Mouse (Mus musculus) layer of hippocampus, adult 2 months (tissue): Measurements from ENCODE around the gene Abr. TPM values are rescaled to one million over a fixed set of nuclear protein-coding genes. Genes with fewer than 3 reads are reported as not detected.

Experiments
- DNase-seq, 2 experiments: peaks; one replicate each; pipeline ENCODE4 v3.0.0; 2022; ENCODE audit warnings: low spot score in 2 of 2
- H3K27ac ChIP-seq: fragments of 200-600 bp; 2 replicates; pipeline ENCODE4 v1.8.1; 2022
- H3K4me3 ChIP-seq: fragments of 200-600 bp; 2 replicates; pipeline ENCODE4 v1.8.1; 2022; ENCODE audit warnings: mild to moderate bottlenecking
- CTCF ChIP-seq: fragments of 200-600 bp; conservative IDR thresholded peaks from 2 replicates; pipeline ENCODE4 v1.8.1; 2022; ENCODE audit warnings: antibody characterized with exemption, mild to moderate bottlenecking, moderate library complexity
- total RNA-seq, 2 experiments: library from RNA; stranded (reverse); gene quantifications; 2 replicates each; pipeline ENCODE4 v1.2.3; 2021

Abr gene
- total RNA-seq, 2 experiments from 2014 or later, result 528 to 537 TPM

DNA sequence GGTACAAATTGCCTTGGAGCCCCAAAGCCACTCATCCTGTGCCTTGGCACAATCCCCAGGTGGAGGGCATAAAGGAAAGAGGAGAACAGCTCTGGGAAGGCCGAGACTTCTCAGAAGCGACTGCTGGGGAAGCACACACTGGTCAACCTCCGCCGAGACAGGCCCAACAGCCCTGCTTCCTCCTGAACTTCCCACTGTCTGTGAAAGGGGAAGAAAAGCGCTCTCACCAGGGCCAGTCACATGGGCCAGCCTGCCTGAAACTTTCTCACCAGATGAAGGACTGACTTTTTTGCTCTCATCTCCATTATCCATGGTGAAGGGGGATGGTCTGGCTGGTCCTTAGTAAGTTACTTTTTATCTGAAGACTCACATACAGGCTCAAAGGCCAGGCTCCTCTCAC is 139.9 kb downstream of the Abr start:
- no peak for TF ChIP-seq CTCF
- H3K27ac ChIP-seq, result peak overlapping the region; percentile 52
- DNase-seq, result no peak
- H3K4me3 ChIP-seq, result no peak overlapping the region

DNA sequence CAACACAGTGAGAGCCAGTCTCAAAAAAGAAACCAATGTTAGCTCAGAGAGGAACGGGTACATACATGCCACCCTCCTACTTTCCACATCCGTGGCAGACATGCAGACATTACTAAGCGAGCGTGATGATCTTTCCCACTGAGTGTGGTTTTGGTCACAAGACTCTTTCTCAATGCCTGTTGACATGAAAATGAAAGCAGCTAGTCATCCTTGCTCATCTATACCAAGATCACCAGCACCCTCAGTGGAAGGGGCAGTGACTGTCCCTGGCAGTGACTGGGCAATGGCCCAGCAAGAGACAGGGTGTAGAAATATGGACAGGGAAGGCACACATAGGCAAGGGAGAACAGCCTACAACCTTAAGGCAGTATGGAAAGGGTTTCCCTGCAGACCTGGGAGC is 142.4 kb downstream of the Abr start:
- no peak for TF ChIP-seq CTCF

DNA sequence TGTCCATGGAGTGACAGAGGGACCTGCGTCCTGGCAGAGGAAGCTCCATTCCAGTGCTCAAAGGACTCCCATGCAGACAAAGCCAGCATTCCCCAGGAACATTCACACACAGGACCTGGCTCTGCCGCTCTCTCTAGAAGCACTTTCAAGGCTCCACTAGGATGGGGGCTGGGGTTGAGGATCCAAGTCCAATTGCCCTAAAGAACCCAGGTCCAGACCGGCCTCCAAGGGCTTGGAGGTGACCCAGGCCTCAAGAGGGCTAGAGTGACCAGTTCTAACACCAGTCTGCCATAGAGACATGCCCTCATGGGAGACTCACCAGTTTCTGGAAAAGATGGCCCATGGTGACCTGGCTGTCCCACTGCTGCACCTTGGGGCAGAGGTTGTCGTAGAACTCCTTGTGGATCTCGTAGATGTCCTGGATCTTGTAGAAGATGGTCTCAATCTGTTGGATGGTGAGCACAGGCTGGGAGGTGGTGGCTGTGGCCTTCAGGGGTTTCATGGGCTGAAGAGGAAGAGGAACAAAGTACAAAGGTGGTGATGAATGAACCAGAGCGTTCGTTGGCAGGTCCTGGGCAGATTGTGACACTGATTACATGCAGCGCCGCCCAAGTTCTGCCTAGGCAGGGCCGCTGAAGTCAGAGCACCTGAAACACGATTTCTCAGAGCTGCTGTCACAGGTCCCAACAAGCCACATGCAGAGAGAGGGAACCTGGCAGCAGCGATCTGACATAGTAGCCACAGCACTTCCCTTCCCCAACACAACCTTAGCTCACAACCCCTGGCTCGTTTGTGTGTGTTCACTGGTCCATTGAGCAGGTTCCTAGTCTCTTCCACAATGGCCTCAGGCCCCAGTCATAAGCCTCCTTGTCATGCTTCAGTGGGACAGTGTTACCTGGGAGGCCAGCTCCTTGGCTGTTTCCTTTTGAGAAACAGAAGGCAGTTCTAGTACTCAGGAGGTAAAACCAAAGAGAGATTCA is 143.1 kb downstream of the Abr start:
- no peak for DNase-seq
- H3K27ac ChIP-seq, result peak overlapping the region; percentile 14; the same call in 1 of the 2 replicates
- no peak for TF ChIP-seq CTCF
- no peak overlapping the region for H3K4me3 ChIP-seq

More for the DNA sequence above, 142.4 kb downstream of the Abr start:
- DNase-seq, result no peak
- H3K4me3 ChIP-seq, result no peak overlapping the region
- peak overlapping the region; percentile 9; the same call in 1 of the 2 replicates for H3K27ac ChIP-seq

DNA sequence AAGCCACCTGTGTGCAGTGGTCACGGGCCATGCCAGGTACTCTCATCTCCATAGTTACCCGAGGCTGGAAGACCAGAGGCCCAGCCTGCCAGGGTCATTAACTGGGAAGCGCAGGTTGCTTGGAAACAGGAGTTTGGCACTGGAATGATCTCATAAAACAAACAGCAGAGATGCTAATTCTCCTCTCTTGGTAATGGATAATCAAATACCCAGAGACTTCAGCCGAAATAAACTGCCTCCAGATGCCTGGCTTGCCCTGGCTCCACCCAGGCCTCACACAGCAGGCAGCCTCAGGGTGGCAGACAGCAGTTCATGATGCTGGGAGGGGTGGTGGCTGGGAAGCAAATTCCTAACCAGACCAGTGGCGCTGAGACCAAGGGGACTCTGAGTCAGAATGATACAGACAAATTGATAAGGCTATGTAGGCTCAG is 145.0 kb downstream of the Abr start:
- peak overlapping the region; percentile 55 for H3K27ac ChIP-seq
- DNase-seq, result no peak
- no peak overlapping the region for H3K4me3 ChIP-seq
- no peak for TF ChIP-seq CTCF

DNA sequence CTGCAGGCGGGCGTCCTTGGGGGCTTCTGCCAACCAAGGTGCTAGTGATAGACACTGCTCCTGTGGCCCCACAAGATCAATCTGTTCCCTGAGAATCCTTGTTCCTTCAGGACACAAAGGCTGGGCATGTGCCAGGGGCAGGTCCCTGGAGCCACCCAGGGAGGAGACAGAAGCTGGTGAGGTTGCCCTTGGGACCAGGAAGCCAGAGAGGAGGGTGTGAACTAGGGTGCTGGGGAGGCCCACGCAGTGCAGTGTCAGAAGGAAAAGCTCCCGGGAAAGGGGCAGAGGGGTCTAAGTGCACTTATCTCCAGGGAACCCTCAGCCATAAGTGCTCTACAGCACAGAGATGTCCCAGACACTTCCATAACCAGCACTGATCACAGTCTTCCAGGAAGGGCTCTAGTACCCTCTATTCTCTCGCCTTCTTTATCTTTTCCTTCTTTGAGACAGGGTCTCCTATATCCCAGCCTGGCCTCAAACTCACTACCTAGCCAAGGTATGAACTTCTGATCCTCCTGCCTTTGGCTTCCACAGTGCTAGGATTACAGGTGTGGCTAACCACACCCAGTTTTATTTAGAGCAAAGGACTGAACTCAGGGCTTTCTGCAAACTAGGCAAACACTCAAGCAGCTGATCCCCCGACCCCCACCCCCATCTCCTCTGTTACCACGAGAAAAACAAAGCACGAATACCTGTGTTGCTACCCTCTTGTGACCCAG is 145.6 kb downstream of the Abr start:
- TF ChIP-seq CTCF, result no peak
- Histone ChIP-seq H3K27ac (peak overlapping the region; percentile 55; the same call in 1 of the 2 replicates), H3K4me3 (no peak overlapping the region)
- DNase-seq, result no peak

DNA sequence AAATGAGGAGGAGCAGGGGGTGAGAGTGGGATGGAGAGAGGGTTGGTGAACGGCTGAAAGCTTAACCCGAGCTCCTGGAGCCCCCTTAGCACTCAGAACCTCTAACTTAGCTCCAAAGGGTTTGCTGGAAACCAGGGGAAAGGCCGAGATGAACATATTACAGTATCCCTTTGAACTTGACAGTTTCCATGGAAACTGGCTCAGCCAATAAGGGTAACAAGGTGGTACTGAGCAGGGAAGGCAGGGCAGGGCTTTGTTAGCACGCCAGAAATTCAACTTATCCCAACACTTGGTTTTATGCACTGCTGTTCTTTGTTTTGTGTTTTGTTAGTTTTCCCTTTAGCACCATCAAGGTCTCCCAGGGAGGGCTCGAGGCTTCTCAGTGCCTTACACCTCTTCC is 149.5 kb downstream of the Abr start:
- Histone ChIP-seq H3K4me3 (no peak overlapping the region), H3K27ac (peak overlapping the region; percentile 23; the same call in 1 of the 2 replicates)
- no peak for TF ChIP-seq CTCF
- DNase-seq, result no peak

DNA sequence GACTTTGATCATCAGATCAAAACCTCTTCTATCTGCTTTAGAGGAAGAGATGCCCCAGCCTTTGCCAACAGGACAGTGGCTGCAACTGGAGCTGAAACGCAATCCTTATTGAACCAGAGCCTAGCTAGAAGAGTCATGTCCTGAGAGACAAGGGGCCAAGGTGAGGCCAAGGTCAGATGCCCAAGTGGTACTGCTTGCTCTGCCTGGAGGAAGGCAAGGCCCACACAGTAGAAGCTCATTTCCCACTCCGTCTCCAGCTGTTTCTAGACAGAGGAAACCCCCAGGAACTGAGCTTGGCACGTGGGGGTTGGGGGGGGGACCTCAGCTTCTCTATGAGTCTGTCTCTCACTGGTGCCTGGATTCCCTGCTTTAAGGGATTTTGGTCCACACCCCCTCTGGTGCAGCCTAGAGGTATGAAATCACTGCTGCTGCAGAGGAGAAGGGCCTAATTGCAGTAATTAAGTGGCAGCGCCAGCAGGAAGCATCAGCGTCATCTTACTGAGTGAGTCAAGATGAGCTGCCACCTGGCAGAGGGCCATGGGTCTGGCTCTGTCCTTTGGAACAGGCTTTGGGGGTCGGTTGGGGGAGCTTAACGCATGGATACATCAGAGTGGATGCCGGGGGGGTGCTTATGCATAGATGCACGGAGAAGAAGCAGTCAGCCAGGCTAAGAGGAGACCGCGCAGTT is 152.7 kb downstream of the Abr start:
- DNase-seq, result no peak
- Histone ChIP-seq H3K4me3 (no peak overlapping the region), H3K27ac (peak overlapping the region; percentile 48; the same call in 1 of the 2 replicates)
- TF ChIP-seq CTCF, result no peak

DNA sequence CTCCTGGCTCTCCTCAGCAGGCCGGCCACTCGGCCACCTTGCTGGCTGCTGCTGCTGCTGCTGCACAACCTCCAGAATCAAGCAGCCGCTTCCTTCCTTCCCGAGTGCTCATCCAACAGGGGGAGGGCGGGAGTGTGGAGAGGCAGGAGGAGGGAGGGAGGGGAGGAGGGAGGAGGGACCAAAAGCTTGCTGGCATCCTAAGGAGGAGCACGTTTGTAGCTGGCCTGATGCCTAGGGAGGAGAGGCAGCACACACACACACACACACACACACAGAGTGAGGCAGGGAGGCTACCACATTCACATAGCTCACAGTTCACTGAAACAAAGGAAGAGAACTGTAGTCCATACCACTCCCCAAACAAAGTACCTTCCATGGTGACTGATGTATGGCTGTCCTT is 153.8 kb downstream of the Abr start:
- H3K27ac ChIP-seq, result peak overlapping the region; percentile 52; the same call in 1 of the 2 replicates
- TF ChIP-seq CTCF, result no peak
- no peak overlapping the region for H3K4me3 ChIP-seq
- peak; percentile 51 to 60 for DNase-seq

DNA sequence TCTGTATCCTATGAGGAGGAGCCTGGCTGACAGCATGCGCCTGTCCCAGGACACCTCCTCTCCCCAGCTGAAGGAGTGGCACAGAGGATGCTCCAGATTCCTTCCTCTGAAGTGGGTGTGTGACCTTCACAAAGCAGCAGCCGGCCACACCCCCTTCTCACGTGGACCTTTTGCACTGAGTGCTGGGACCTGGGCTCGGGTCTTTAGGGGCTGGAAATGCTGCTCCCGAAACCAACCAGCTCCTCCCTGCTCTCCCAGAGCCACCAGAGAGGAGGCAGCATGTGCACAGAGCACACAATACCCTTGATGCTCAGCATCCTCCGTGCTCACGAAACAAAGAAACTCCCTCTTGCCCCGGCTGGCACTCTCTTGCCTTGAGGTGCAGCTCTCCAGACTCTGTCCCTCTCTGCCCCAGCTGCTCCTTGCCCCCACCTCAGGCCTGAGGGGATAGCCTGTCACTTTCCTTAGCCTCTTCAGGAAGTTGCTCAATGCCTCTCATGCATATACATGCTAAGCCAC is 154.6 kb downstream of the Abr start:
- Histone ChIP-seq H3K27ac (peak overlapping the region; percentile 52; the same call in 1 of the 2 replicates), H3K4me3 (no peak overlapping the region)
- no peak for DNase-seq
- TF ChIP-seq CTCF, result no peak

DNA sequence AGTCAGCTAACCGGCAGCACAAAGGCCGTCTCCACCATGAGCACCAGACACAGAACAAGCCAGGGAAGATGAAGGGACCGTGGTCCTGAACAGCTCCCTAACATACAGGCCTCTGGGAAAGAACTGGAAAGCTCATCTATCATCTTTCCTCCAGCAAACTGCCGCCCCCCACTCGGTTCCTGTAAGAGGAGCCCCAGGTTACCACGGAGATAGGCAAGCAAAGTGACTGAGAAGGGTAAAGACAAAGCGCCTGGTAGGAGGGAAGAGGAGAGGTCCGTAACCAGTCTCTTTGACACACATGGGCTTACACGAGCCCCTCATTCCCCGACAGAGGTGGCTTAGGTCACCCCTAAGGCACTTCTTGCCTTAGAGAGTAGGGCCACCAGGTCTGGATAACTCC is 155.0 kb downstream of the Abr start:
- TF ChIP-seq CTCF, result no peak
- H3K27ac ChIP-seq, result no peak overlapping the region; the same call in 1 of the 2 replicates

DNA sequence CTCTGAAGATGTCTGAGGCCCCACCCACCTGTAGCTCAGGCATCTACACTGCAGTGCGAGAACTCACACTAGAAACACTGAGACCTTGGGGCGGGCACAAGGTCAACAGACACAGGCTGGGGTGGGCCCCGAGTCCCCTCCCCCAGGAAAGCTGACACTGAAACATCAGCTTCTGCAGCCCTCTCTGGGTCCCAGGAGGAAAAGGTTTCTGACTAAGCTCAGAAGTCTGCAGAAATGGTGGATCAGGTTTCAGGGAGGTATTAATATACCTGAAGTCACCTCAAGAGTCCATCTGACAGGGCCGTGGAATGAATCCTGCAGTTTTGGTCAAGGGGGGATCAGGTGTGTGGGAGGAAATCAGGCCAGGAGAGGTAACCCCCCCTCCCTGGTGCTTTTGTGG is 156.2 kb downstream of the Abr start:
- no peak for TF ChIP-seq CTCF
- DNase-seq, result no peak
- H3K27ac ChIP-seq, result no peak overlapping the region
- no peak overlapping the region for H3K4me3 ChIP-seq

More for the DNA sequence above, 155.0 kb downstream of the Abr start:
- no peak for DNase-seq
- no peak overlapping the region for H3K4me3 ChIP-seq

DNA sequence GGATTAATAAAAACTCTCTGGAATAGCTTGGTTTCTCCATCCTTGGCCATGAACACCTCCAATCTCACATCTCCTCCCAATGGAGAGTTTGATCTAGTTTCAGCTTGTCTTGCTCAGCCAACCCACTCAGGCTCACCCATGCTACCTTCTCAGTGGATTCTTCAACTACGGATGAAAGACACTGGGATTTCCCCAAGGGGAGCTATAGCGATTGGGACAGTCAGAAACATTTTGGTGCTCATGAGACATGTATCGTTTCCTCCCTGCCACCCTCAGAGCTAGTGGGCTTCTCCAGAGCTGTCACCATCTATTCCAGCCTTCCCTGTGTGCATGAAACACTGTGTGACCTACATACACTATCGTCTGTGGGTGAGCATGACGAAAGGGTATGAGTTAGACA is 160.4 kb downstream of the Abr start:
- H3K27ac ChIP-seq, result peak overlapping the region; percentile 39; the same call in 1 of the 2 replicates
- no peak overlapping the region for H3K4me3 ChIP-seq
- no peak for DNase-seq
- TF ChIP-seq CTCF, result no peak

DNA sequence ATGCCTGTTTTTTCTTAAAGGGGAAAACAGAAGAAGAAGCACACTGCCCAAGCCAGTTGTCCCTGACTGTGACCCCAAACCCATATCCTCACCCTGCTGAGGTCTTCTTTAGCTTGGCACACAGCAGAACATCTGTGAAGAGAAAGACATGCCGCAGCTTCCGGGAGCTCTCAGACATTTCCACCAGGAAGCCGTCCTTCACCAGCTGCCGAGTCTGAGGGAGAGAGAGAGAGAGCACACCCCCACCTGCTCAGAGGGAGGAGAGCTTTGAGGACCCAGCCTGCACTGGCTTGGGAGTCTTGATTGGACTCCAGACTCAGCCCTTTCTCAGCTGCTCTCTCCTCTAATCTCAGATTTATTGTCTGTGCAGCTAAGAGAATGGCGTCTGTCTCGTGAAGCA is 160.9 kb downstream of the Abr start:
- H3K4me3 ChIP-seq, result no peak overlapping the region
- TF ChIP-seq CTCF, result no peak
- peak overlapping the region; percentile 21; the same call in 1 of the 2 replicates for H3K27ac ChIP-seq
- no peak for DNase-seq
